Mouse (Mus musculus) liver, embryonic 14.5 days (tissue): ENCODE measurements at regions not wholly inside any gene's neighbourhood (a gene's known extent, or its start where the extent isn't known, plus 50 kb on each side); places are given as distances from the start of the nearest gene placed in this dataset.

ENCODE experiments used
- CTCF ChIP-seq: IDR thresholded peaks from 2 replicates; pipeline ENCODE4 v1.5.1; 2016; ENCODE audit warnings: antibody characterized with exemption, low read depth, control low read depth
- EP300 ChIP-seq: IDR thresholded peaks from 2 replicates; pipeline ENCODE4 v1.6.1; 2016; ENCODE audit warnings: antibody characterized with exemption, low read depth

GRCm38 (mm10) chr16:7637121-7637700, 787.7 kb downstream of the Tmem114 start:
- TF ChIP-seq CTCF, result no peak
- no peak for TF ChIP-seq EP300
